Mouse (Mus musculus): ENCODE measurements around the gene Rnh1. TPM values are rescaled to one million over a fixed set of nuclear protein-coding genes. Genes with fewer than 3 reads are reported as not detected.

Gene Rnh1
- polyA plus RNA-seq, 2 experiments, result 92.3 to 216 TPM

GRCm38 (mm10) chr7:141191796-141192685, 19.4 kb upstream of the Rnh1 start:
- H3K36me3 ChIP-seq (ENCODE audit: control insufficient read depth, insufficient read depth, low read length), result peaks cover 35% of the 10 kb centered on the region
- no peak overlapping the region for H3K27ac ChIP-seq (replicated peaks; ENCODE audit: low read depth, low read length)
- peak overlapping the region; percentile 96 for H3K4me2 ChIP-seq (replicated peaks; ENCODE audit: low read depth, low read length, severe bottlenecking)
- 0 out of 2 replicates have a peak overlapping the region, but pooled peaks have one; percentile 89 for H3K9ac ChIP-seq (ENCODE audit: low read depth, low read length, severe bottlenecking)
- no peaks in the 10 kb centered on the region for H3K9me3 ChIP-seq (ENCODE audit: control insufficient read depth, low read length)
- 88% methylated on average over 24 of the region's 24 CpGs for WGBS
- TF ChIP-seq POLR2A (IDR thresholded peaks at IDR 0.05; ENCODE audit: borderline replicate concordance, extremely low read depth, insufficient read depth, insufficient read length), result no peak
- H3K4me1 ChIP-seq (ENCODE audit: control insufficient read depth, insufficient read depth, low read length), result peaks cover 13% of the 10 kb centered on the region
- DNase-seq (ENCODE audit: low spot score), result no peak
- no peaks in the 10 kb centered on the region for H3K27me3 ChIP-seq (ENCODE audit: control insufficient read depth, insufficient read depth, low read length)
- no peak for ATAC-seq (ENCODE audit: low FRiP score, low read depth)
- H3K4me3 ChIP-seq (replicated peaks; ENCODE audit: low read length), result peak overlapping the region; percentile 92; the same call in 1 of the 2 replicates

DNA sequence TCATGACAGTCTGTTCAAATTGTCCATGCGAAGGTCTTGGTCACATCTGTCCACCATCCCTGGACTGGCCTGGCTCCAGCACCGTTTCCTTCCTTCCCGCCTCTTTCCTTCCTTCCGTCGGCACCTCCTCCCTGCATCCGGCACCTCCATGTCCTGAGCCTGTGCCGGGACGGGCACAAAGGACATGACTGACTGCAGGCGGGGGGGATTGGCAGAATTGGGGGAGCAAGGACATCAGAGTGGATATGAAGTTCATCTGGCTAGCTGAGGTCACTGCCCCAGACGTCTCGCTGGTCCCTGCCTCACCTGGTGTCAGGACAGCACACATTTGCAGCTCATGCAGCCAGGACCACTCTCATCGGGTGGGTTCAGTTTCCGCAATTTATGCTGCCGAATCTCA, 18.4 kb upstream of the Rnh1 start:
- TF ChIP-seq POLR2A (IDR thresholded peaks at IDR 0.05; ENCODE audit: borderline replicate concordance, extremely low read depth, insufficient read depth, insufficient read length), result no peak
- Histone ChIP-seq H3K4me1 (ENCODE audit: control insufficient read depth, insufficient read depth, low read length) (peaks cover 13% of the 10 kb centered on the region), H3K27me3 (ENCODE audit: control insufficient read depth, insufficient read depth, low read length) (no peaks in the 10 kb centered on the region), H3K4me3 (replicated peaks; ENCODE audit: low read length) (no peak overlapping the region), H3K9me3 (ENCODE audit: control insufficient read depth, low read length) (no peaks in the 10 kb centered on the region), H3K27ac (replicated peaks; ENCODE audit: low read depth, low read length) (no peak overlapping the region), H3K4me2 (replicated peaks; ENCODE audit: low read depth, low read length, severe bottlenecking) (no peak overlapping the region), H3K36me3 (ENCODE audit: control insufficient read depth, insufficient read depth, low read length) (peaks cover 35% of the 10 kb centered on the region), H3K9ac (ENCODE audit: low read depth, low read length, severe bottlenecking) (no peak overlapping the region)
- WGBS, result 88% methylated on average over 14 of the region's 14 CpGs
- DNase-seq (ENCODE audit: low spot score), result no peak
- no peak for ATAC-seq (ENCODE audit: low FRiP score, low read depth)

DNA sequence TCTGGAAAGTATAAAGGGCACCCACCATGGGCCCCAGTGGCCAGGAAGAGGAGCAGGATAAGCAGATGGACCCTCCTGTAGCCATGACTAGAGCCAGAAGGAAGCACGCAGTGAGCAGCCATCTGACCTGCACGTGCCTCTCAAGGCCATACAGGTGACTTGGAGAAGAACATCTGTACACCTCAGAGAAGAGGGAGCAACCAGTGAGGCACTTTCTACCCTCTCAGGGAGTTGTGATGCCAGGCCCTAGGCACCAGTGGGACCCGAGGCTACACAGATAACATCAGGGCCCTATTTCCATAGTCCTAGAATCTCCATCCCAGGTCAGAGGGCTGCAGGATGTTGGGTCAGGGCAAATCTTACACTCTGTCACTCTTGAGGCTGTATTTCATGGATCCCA, 17.6 kb upstream of the Rnh1 start:
- peaks cover 35% of the 10 kb centered on the region for H3K36me3 ChIP-seq (ENCODE audit: control insufficient read depth, insufficient read depth, low read length)
- no peak for TF ChIP-seq POLR2A (IDR thresholded peaks at IDR 0.05; ENCODE audit: borderline replicate concordance, extremely low read depth, insufficient read depth, insufficient read length)
- no peak overlapping the region for H3K4me2 ChIP-seq (replicated peaks; ENCODE audit: low read depth, low read length, severe bottlenecking)
- no peak overlapping the region for H3K27ac ChIP-seq (replicated peaks; ENCODE audit: low read depth, low read length)
- H3K4me1 ChIP-seq (ENCODE audit: control insufficient read depth, insufficient read depth, low read length), result peaks cover 11% of the 10 kb centered on the region
- WGBS, result 93% methylated on average over 3 of the region's 3 CpGs
- no peak for DNase-seq (ENCODE audit: low spot score)
- H3K27me3 ChIP-seq (ENCODE audit: control insufficient read depth, insufficient read depth, low read length), result no peaks in the 10 kb centered on the region
- no peak overlapping the region for H3K9ac ChIP-seq (ENCODE audit: low read depth, low read length, severe bottlenecking)
- no peak for ATAC-seq (ENCODE audit: low FRiP score, low read depth)
- H3K4me3 ChIP-seq (replicated peaks; ENCODE audit: low read length), result no peak overlapping the region
- no peaks in the 10 kb centered on the region for H3K9me3 ChIP-seq (ENCODE audit: control insufficient read depth, low read length)

DNA sequence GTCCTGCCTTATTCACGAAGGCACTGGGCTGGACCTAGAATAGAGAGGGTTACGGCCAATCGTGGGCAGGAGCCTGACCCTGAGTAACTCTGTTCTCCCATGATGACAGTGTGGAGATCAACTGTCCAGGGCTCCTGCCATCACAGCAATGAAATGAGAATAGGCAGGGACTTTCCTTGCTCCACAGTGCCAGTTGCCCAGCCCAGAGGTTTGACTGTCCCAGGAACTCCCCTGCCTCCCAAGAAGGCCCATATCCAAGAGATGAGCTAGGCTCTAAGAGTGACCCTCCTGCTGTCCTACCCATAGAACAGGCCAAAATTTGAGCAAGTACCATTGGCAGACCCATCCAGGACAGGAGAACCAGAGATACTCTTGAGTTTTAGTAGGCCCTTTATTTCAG, 16.1 kb upstream of the Rnh1 start:
- no peak overlapping the region for H3K4me2 ChIP-seq (replicated peaks; ENCODE audit: low read depth, low read length, severe bottlenecking)
- WGBS, result 88% methylated on average over 3 of the region's 3 CpGs

DNA sequence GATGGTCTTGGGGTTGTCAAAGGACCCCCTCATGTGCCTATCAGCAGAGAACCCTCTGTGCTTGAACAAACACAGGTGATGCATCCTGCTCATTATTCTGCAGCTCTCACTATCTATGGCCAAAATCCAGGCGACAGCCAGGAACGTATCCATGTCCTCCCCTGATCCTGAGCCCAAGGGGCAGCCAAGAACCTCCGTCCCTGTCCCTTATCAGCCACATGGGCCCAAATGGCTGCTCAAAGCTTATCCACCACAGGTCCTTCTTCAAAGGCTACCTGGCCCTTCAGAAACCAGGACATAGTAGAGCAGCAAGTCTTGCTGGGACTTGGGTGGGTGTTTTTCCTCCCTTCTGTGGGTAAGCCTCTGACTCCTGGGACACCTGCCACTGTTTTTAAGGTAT, 15.5 kb upstream of the Rnh1 start:
- TF ChIP-seq POLR2A (IDR thresholded peaks at IDR 0.05; ENCODE audit: borderline replicate concordance, extremely low read depth, insufficient read depth, insufficient read length), result no peak
- no peaks in the 10 kb centered on the region for H3K27me3 ChIP-seq (ENCODE audit: control insufficient read depth, insufficient read depth, low read length)
- no peak overlapping the region for H3K27ac ChIP-seq (replicated peaks; ENCODE audit: low read depth, low read length)
- H3K4me3 ChIP-seq (replicated peaks; ENCODE audit: low read length), result no peak overlapping the region
- WGBS, result 91% methylated on average over 3 of the region's 3 CpGs
- H3K9me3 ChIP-seq (ENCODE audit: control insufficient read depth, low read length), result no peaks in the 10 kb centered on the region
- ATAC-seq (ENCODE audit: low FRiP score, low read depth) (no peak), DNase-seq (ENCODE audit: low spot score) (no peak)
- H3K36me3 ChIP-seq (ENCODE audit: control insufficient read depth, insufficient read depth, low read length), result peaks cover 35% of the 10 kb centered on the region
- no peak overlapping the region for H3K9ac ChIP-seq (ENCODE audit: low read depth, low read length, severe bottlenecking)
- no peak overlapping the region for H3K4me2 ChIP-seq (replicated peaks; ENCODE audit: low read depth, low read length, severe bottlenecking)
- H3K4me1 ChIP-seq (ENCODE audit: control insufficient read depth, insufficient read depth, low read length), result peaks cover 9% of the 10 kb centered on the region

More for the DNA sequence above, 16.1 kb upstream of the Rnh1 start:
- no peak overlapping the region for H3K9ac ChIP-seq (ENCODE audit: low read depth, low read length, severe bottlenecking)
- DNase-seq (ENCODE audit: low spot score), result no peak
- no peak for ATAC-seq (ENCODE audit: low FRiP score, low read depth)
- H3K36me3 ChIP-seq (ENCODE audit: control insufficient read depth, insufficient read depth, low read length), result peaks cover 35% of the 10 kb centered on the region
- no peaks in the 10 kb centered on the region for H3K27me3 ChIP-seq (ENCODE audit: control insufficient read depth, insufficient read depth, low read length)
- TF ChIP-seq POLR2A (IDR thresholded peaks at IDR 0.05; ENCODE audit: borderline replicate concordance, extremely low read depth, insufficient read depth, insufficient read length), result no peak
- H3K9me3 ChIP-seq (ENCODE audit: control insufficient read depth, low read length), result no peaks in the 10 kb centered on the region
- H3K4me3 ChIP-seq (replicated peaks; ENCODE audit: low read length), result no peak overlapping the region
- H3K27ac ChIP-seq (replicated peaks; ENCODE audit: low read depth, low read length), result no peak overlapping the region
- peaks cover 9% of the 10 kb centered on the region for H3K4me1 ChIP-seq (ENCODE audit: control insufficient read depth, insufficient read depth, low read length)

All from limb, embryonic 14.5 days (tissue).